Mouse (Mus musculus): Measurements from ENCODE around the gene Osbpl9.

DNA sequence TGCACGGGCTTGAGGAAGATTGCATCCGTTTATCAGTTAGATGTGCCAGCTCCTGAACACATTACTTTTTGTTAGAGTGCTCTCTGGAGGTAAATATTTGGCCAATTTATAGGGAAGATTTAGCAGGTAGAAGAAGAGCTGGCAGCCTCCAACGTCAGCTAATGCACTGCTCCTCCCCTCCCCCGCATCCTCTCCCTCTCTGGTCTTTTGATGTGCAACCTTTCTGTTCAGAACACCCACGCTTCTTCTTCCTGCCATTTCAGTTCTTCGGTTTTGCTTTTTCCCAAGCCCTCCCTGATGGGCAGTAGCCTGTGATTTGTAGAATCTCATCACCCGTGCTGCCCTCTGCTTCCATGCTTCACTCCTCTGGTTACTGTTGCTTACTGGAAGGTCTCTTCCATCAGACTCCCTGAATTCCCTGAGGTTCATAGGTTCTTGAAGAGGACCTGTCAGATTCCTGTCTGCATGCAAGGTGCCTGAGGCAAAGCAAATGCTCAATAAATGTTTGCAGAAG, 27.8 kb upstream of the Osbpl9 start:
- TF ChIP-seq POLR2A (IDR thresholded peaks at IDR 0.05; ENCODE audit: insufficient read depth, low read depth, low read length), result no peak
- no peak for TF ChIP-seq CTCF (IDR thresholded peaks at IDR 0.05; ENCODE audit: insufficient read depth, low read depth, low read length)

Data from olfactory bulb, adult 2 months (tissue).